Mouse (Mus musculus) retina, postnatal 1 day (tissue): ENCODE data around the gene Zbtb3.

Source experiments
- DNase-seq: peaks from one replicate; pipeline ENCODE4 v3.0.0-alpha.2; 2012

Gene Zbtb3

DNA sequence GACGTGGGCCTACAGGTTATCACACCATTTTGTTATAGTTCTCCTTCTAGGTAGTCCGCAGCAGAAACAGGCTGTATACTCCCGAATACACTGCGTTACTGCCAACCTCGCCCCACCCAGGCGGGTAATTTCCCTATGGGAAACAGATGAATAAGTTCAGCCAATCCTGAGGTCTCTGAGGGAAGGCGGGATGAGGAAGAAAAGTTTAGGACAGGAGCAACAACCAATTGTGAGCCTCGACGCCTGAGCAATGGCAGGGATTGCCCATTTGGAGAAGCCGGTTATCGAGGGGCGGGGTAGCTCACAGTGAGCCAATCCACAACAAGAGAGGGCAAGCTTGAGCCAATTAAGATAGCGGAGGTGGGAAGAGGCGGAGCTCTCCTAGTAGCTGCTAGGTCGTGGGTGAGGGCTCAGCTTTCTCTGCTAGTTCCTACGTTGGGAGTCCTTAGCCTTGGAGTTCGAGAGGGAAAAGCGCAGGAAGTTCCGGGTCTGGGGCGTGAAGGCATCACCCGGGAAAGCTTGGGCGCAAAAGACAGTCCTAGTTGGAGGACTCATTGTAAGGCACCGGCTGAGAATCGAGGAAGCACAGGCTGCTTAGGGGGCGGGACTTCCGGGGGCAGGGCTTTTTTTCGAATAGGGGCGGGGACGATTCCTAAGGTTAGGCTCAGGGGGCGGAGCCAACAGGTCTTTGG lies at the start of gene Zbtb3:
Gene Zbtb3, plus strand, starts transcription at position 426 of the 692 bp plus-strand sequence.
- peak; percentile 99 for DNase-seq

DNA sequence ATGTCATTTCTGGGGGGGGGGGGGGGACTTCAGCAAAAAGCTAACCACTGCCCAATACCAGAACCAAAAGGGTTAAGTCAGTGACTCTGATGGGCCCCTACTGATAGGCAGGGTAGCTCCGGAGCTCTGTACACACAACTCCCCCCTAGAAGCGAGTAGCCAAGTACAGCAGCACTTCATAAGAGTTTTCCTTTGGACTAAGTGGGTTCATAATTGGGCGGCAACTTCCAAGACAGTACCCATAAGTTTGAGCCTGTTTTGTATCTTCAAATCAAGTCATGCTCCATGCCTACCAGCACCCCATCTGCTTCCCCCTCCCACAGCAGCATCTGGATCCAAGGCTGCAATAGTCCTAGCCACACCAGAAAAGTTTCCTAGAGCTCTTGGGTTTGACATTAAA lies 46.7 kb upstream of the Zbtb3 start:
- DNase-seq: no peak

DNA sequence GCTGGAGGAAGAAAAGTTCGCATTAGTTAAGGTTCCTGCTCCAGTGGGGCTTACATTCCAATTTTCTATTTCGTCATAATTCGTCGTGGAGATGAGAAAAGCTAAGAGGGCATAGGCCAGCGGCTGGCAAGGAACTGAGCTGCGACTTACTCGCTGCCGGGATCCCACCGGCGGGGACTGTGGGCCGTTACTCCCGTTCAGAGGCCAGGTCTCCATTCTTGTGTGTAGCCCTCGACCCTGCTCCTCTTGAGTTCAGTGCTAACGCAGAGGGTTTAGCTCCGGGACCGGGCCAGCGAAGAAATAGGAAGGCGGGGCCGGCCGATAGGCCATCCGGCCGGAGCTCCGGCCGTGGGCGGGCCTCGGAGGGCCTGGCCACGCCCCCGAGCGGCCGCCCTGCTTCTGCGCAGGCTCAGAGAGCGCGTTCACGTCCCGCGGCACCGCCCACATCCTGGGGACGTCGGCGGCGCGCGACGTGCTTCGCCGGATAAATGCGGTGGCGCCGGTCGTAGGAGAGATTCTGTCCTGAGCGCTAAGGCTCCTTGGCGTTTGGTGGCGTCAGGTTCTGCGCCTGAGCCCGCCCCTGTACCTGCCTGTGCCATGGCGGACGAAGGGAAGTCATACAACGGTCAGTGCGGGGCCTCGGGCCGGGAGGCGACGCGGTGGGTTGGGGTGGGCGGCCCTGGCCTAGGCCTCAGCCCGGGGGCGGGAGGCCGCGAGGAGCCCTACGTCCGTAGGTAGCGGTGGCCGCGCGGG lies 45.5 kb upstream of the Zbtb3 start, which contains the start of gene Nxf1:
Gene Nxf1, plus strand, starts transcription at position 439 of the 753 bp plus-strand sequence.
- DNase-seq: peak; percentile 95

DNA sequence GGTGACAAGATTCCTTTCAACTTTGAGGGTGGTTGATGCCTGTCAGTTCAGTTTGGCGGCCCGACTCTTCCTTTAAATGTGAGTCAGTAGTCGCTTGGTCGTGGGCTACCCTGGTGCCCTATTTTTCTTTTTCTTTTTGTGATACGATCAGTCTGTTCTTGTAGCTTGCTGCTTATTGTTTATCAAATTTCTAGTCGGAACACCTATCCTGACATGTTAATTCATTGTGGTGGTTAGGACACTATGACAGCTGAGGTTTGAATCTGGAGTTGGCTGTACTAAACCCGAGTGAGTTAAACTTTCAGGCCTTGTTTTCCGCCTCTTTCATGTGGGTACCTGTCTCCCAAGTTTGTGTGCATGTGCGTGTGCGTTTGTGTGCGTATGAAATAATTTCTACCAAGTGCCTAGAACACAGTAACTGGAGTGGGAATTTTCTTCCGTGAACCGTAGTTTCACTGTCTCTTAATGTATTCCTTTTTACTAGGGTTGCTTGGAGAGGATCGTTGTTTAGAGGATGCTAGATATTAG lies 44.8 kb upstream of the Zbtb3 start:
- DNase-seq: no peak

DNA sequence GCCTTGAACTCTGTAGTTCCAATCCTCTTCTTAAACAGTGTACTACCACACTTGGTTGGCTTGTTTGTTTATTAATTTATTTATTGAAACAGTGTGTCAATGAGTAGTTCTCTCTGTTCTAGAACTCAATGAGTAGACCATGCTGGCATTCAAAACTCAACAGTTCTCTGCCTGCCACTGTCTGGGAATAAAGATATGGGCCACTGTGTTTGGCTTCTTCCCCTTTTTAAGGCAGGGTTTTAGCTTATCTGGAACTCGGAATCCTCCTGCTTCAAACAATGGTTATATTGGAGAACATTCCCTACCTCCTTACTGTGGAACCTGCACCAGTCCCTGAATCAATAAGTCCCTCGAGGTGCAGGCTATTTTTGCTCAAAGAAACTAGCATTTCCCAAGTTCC lies 43.5 kb upstream of the Zbtb3 start:
- DNase-seq: no peak

DNA sequence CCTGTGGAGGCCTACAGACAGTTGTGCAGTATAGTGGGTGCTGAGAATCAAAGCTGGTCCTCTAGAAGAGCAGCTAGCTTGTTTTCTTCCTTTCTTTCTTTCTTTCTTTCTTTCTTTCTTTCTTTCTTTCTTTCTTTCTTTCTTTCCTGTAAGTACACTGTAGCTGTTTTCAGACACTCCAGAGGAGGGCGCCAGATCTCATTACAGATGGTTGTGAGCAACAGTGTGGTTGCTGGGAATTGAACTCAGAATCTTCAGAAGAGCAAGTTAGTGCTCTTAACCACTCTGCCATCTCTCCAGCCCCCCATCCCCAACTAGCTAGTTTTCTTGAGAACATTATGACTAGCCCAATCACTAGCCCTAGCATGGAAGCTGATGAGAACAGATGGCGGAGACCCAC lies 41.6 kb upstream of the Zbtb3 start:
- no peak for DNase-seq

DNA sequence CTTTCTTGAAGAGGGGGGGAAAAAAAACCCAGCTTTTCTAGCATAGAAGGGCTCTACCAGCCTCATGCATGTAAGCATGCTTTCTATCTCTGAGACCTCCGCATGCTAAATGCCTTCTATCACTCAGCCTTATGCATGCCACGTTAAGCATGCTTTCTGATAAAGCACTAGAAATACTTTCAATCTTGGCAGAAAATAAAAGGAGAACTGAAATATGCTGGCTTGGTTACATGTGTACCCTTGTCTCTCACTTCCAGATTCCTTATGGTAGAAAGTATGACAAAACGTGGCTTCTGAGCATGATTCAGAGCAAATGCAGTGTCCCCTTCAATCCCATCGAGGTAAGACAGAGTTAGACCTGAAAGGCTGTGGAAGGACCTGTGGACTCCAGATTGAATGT lies 39.1 kb upstream of the Zbtb3 start:
- DNase-seq: no peak

DNA sequence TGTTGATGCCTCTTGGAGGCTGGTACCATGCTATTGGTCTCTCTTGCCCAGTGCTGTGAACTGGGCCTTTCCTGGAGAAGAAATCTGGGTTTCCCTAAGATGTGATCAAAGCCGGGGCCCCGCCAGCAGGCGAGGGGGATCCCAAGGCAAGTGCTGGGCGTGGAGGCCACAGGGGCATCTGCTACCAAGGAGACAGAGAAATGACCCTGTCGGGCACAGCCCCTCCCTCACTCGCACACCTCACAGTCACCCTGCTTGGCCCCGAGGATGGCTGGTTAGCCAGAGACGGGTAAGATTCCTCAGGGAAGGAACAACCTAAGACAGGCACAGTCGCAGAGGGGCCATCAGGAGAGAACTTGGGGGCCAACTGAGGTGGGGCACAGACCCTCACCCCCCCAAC lies 36.8 kb upstream of the Zbtb3 start:
- no peak for DNase-seq

DNA sequence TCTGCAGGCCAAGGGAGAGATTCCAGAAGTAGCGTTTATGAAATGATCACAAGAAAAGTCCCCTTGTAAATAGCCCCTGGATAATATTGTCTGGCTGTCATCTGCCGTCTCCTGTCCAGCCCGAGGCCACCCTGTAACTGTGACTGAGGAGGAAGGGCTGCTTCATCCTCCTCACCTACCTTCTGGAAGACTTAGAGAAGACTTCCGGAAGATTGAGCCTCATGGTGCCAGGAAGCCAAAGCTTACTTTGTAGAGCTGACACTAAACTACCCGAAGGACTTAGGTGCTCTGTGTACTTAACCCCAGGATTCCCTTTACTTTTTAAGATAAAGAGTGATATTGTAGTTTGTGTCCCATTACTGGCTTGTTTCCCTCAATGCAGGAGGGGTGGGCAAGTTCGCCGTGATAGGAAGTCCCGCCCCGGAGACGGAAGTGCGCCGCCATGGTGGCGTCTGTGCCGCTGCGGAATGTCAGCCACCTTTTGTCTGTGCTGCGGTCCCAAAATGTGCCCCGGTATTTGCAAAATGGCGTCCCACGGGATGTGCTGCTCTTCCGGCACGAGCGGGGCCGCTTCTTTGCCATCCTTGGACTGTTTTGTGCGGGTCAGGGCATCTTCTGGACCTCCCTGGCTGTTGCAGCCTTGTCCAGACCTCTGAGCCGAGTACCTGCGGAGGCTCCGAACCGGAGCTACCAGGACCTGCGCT lies 31.6 kb upstream of the Zbtb3 start, which contains the start of gene Tmem223:
Gene Tmem223, plus strand, starts transcription at position 430 of the 704 bp plus-strand sequence.
- DNase-seq: peak; percentile 87

DNA sequence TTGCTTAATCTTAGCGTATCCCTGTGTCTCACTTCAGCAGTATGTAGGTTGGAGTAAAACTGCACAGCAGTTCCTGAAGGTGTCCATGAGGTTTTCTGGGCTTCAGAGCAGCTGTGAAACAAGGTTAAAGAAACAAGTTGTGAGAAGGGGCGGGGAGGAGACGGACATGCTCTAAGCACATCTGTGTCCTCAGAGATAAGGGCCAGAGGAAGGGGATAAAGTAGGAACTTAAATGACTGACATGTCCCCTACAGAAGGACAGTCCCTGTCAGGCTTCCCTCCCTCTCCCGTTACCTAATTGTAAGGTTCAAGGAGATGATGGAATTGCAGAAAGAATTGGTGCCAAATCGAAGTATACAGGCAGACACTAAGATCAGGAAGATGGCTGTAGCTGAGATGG lies 29.4 kb upstream of the Zbtb3 start:
- no peak for DNase-seq

DNA sequence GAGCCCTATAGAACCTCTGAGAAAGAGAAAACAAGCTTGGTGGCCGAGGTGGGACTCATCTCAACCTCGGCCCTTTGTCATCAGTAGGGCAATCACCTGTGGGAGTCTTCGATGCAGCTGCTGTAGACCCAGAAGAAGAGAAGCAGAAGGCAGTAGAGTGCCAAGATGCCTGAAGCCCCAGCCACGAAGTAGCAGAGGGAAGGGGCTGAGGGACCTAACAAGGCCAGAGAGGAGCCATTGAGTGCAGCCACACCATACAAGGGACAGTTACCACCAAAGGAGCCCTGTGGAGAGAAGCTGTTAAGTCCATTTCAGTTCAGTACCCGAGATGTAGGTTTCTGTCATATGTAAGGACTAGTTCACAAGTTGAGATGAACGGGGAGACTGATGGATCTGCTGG lies 28.9 kb upstream of the Zbtb3 start:
- no peak for DNase-seq

DNA sequence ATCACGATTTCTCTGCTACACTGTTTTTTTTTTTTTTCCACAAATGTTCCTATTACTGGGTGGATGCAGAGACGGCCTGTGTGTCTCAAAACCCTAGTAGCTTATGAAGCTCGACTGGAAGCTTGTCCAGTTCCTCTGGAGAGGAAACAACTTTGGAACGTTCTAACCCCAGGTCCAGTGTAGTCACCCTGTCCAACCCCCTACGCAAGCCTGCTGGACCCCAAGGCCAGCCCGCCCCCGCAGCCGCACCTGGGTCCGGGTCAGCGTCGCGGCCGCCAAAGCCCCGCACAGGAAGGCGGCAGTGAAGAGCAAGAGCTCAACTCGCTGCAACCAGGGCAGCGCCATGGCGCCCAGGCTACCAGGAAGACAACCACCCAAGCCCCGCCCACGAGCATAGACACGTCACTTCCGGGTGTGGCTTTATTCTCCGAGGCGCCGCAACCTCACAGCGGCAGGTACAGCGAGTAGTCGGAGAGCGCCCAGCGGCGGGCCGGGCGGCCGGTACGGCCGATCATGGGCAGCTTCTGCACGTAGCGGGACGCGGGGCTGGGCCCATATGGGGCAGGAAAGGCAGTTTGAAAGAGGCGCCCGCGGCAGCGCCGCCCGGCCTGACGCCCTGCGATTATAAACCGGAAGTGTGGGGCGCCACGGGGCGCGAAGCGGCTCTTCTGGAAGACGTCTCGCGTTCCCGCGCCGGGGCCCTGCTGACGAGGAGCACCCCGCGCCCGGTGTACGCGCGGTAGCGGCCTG lies 28.1 kb upstream of the Zbtb3 start, which contains the start of gene Tmem179b:
Gene Tmem179b, minus strand, starts transcription at position 382 of the 750 bp plus-strand sequence.
- DNase-seq: peak; percentile 97

DNA sequence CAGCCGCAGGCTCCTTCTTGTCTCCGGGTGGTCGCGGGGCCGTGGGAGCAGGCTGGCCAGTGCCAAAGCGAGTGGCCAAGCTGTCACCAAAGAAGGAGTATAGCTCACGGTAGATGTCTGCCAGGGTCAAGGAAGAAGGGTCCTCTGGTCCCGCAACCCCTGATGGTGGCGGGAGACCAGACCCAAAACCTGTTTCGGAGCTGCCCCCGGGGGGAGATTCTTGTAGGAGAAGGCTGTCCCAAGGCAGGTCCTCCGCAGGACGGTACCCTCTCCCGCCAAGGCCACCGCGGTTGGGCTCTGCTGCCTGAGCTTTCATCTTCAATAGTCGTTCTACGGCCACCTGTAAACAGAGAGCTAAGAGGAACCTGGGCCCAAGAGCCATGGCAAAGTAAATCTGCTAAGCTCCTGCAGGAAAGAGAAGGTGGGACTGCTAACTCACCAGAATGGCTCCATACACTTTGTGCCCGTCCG lies 27.4 kb upstream of the Zbtb3 start:
- DNase-seq: no peak

DNA sequence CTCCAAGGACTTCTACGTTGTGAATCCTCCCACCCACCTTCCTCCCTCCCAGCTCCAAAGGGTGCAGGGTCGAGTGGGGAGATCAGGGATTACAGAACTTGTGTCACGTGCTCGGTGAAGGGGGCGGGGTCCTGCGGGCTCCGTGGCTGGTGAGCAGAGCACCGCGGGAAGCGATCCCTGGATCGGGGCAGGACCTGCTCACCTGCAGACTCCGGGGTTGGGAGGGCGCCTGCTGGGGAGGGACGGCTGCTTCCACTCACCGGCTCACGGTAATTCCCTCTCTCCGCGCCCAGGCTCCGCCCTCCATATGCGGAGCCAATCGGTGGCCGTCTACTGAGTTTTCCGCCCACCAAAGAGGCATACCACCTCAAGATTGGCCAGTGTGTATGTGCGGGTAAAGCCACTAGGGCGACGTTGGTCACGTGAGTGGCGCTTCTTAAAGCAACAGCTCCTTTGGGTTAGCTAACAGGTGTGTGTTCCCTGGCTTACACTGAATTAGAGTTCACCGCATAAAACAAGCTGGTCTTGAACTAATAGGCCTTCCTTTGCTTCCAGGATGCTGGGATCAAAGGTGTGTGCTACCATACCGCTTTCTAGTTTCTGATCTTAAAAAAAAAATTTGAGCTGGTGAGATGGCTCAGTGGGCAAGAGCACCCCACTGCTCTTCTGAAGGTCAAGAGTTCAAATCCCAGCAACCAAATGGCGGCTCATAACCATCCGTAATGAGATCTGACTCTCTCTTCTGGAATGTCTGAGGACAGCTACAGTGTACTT lies 16.2 kb upstream of the Zbtb3 start, which contains the start of gene Taf6l:
Gene Taf6l, minus strand, starts transcription at position 410 of the 774 bp plus-strand sequence.
- peak; percentile 97 for DNase-seq

DNA sequence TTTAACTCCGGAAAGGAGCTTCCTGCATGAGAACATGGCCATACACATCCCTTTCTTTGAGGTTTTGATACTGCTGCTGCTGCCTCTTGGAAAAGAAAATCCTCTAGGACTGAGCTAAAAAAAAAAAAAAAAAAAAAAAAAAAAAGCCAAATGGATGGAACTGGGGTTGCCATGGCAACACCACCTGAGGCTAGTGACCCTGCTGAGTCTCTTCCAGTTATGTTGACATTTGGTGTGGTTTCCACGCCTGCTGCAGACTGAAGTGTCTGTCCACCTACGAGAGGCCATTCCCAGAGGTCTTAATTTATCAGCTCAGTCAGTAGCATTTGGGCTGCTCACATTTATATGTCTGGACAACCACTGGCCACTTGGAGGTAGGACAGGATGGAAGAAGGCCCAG lies 13.8 kb upstream of the Zbtb3 start:
- peak; percentile 80 for DNase-seq

DNA sequence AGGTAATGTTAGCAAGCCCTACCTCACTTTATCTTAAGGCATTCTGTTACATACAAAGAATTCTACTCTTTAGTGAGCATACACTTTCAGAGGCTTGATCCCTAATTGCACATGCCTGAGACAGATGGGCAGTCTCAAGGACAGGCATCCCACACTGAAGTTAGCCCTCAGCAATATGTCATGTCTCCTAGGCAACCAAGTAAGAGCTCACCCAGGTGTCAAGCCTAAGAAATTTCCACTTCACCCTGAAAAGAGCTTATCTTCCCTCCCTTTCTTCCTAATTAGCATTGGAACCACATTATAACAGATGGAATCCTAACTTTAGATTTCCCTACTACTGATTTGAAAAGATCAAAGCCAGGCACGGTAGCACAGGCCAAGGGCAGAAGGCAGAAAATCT lies 13.2 kb upstream of the Zbtb3 start:
- DNase-seq: no peak

DNA sequence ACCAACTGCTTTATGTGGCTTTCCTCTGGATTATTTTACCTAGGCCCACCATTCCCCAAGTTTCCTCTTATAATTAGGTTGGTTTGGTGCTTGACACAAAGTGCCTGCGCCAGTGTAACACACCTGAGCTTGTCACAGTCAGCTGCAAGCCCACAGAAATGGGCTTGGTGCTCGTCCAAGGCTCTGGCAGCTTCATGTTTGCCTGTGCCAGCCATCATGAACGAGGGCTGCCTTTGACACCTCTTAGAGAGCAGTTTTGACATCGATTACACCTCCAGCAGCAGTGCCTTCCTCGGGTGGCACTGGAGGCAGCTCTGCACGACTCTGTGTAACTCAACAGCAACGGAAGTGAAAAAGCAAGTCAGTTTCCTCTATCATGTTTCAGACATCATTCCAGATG lies 12.2 kb upstream of the Zbtb3 start:
- no peak for DNase-seq

DNA sequence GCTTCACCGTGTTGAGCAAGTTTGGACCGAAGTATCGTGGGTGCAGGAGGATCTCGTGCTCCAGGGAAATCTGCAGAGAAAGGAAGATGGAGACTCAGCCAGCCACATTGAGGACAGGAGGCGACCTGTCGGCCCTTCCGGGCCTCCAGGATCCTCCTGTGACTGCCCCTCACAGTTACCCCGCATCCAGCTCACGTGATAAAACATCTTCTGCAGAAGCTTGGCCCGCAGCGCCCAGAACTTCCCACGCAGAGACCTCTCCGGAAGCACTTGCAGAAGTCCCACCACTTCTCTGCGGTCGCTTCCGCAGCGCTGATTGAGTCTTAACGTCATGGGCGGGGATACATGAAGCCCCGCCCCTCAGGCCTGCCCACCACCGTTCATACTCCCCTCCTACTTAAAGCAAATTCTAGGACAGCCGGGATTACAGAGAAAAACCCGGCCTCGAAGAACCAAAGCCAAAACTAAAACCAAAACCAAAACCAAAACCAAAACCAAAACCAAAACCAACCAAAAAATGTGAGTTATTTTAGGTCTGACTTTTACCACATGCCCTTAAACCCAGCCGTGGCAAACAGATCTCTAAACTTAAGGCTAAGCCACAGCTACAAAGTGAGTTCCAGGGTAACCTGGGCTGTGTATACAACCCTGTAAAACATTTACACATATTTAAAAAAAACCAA lies 4.0 kb upstream of the Zbtb3 start, which contains the start of gene Polr2g:
Gene Polr2g, minus strand, starts transcription at position 314 of the 683 bp plus-strand sequence.
- DNase-seq: peak; percentile 95

DNA sequence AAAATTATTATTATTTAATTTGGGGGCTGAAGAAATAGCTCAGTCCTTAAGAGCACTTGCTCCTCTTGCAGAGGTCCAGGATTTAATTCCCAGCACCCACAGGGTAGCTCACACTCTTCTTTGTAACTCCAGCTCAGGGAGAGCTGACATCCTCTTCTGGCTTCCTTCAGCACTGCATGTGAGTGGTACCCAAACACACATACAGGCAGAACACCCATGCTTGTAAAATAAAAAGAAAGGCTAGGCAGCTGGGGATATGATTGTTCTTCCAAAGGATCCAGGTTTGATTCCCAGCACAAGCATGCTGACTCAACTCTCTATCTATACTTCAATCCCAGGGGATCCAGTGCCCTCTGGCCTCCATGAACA lies 3.4 kb upstream of the Zbtb3 start:
- DNase-seq: no peak

DNA sequence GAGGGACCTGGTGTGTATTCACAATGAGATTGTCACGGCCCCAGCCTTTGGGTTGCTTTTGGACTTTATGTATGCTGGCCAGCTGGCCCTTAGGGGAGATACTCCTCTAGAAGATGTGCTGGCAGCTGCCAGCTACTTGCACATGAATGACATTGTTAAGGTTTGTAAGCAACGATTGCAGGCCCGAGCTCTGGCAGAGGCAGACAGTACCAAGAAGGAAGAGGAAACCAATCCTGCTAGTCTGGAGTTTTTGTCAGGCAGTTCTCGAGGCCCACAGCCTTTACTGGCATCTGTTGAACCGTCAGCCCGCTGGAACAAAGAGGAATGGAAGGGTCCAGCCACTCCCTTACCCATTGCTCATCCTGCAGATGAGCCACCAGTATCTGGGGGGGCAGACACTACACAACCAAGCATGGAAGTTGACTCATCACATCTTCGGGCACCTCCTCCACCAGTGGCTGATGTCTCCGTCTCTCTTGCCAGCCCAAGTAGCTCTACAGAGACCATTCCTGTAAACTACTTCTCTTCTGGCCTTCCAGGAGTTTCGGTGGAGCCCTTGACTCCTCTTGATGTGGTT lies 937 bp downstream of the Zbtb3 start:
- DNase-seq: no peak
